Mouse (Mus musculus): ENCODE data around the gene Ccdc9b.

- no peak for TF ChIP-seq EP300 (IDR thresholded peaks at IDR 0.05; ENCODE audit: insufficient read depth, low read depth, low read length)
- no peak for TF ChIP-seq POLR2A (IDR thresholded peaks at IDR 0.05; ENCODE audit: insufficient read depth, low read length)
Observed at GRCm38 (mm10) chr2:118761358-118761757, 1.1 kb downstream of the Ccdc9b start.

Measured in ES-Bruce4 (cell line).